Mouse (Mus musculus): ENCODE measurements around the gene Pdzd2.

- TF ChIP-seq POLR2A (IDR thresholded peaks at IDR 0.05; ENCODE audit: extremely low read depth, insufficient read depth, low read length) (no peak), CTCF (IDR thresholded peaks at IDR 0.05; ENCODE audit: extremely low read depth, insufficient read depth, low read length) (no peak)
Observed at GRCm38 (mm10) chr15:12573621-12574020, 166.1 kb downstream of the Pdzd2 start.
